Mouse (Mus musculus) adrenal gland, adult (tissue): ENCODE measurements around the gene Ripk3.
A peak's percentile ranks its signal among the peaks of the same experiment; 100 is the strongest.

Source experiments
- DNase-seq, 2 experiments: peaks; one replicate each; pipeline ENCODE4 v3.0.0; 2022 to 2023; ENCODE audit warnings: low spot score in 1 of 2; ENCODE audit not compliant: inconsistent age in 2 of 2

The Ripk3 gene

DNA sequence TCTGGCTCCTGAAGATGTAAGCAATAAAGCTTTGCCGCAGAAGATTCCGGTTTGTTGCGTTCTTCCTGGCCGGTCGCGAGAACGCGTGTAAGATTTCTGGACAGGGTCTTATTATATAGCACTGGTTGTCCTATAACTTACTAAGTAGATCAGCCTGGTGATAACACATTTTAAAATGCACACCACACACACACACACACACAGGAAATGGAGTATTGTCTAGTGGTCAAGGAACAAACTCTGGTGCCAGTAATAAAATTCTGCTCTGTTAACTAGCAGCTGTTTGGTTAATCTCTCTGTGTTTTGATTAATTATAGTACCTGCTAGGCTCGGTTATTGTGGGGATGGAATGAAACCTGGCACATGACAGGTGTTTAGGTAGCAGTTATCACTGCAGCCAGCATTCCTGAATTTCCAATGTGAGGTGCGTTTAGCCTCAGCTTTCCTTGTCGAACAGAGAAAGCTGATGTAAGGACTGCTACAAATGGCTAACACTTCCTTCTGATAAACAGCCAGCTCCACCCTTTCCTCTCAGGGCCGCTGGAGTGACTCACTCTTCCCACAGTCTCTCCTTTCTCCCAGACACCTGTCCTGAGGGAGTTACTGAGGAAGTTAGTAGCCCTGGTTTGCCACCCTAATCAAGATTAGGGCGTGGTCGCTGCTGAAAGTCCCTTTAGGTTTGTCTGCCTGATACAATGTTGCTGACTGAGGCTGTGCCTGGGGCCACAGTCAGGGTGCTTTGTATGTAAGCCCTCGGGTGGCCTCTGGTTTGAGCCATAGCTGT, 6.9 kb upstream of the Ripk3 start:
- DNase-seq: peak; percentile 3 to 37

DNA sequence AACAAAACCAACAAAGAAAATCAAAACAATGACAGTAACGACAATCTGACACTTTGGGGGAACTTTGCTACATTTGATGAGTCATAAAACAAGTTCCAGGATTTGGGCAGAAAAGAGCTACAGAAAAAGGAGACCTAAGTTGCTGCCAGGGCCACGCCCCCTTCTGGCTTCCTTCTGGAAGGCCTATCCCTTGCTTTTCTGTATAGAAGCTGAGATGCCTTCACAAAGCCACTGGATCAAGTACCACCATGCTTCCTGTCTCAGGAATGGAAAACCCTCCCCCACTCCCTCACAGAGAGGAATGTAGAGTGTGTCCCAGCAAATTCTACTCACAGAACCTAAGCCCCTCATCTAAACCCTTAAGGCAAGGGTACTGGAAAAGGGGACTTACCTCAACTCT, 5.3 kb upstream of the Ripk3 start:
- peak in 1 of 2 experiments; percentile 33 for DNase-seq

DNA sequence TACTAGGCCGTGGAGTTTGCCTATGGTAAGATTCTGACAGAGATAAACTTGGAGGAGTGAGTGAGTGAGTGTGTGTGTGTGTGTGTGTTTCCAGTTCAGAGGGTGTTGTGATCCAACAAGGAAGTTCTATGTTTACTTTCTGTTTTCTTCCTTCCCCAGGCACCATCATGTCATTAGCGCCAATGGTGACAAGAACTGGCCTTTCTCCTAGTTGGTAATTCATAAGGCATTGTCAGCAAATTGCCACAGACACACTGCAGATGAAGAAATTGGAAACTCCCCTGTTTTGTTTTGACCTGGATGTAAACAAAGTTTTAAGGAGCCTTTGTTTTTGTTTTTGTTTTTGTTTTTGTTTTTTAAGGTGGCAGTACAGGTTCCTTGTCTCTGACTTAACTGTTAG, 4.8 kb upstream of the Ripk3 start:
- peak in 1 of 2 experiments; percentile 14 for DNase-seq

DNA sequence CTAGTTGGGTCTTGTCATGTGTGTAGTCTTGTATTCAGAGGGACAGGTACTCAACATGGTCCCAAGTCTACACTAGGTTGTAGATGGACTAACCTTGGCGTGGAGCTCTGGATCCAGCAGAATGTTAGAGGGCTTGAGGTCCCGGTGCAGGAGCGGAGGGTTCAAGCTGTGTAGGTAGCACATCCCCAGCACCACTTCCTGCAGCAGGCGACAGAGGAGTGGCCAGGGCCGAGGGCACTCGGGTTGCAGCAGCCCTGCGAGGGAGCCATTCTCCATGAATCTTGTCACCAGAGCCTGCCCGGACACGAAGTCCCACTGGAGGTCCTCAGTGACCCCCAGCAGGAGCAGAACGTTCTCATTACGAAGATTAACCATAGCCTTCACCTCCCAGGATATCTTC, 934 bp downstream of the Ripk3 start:
- DNase-seq: peak in 1 of 2 experiments; percentile 21

DNA sequence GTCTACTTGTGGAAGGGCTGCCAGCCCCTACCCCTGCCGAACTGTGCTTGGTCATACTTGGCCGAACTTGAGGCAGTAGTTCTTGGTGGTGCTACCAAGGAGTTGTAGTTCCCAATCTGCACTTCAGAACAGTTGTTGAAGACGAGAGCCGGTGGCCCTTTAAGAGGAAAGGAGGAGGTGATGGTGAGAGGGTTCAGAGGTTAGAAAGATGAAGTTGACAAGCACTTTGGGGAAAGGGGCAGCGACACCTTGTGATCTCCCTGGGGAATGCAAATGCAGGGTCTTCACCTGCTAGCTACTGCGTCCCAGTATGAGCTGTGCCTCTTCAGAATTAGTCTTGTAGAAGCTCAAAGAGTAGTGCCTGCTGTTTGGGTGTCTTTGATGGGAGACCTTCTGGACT, 3.5 kb downstream of the Ripk3 start:
- DNase-seq: peak in 1 of 2 experiments; percentile 2

DNA sequence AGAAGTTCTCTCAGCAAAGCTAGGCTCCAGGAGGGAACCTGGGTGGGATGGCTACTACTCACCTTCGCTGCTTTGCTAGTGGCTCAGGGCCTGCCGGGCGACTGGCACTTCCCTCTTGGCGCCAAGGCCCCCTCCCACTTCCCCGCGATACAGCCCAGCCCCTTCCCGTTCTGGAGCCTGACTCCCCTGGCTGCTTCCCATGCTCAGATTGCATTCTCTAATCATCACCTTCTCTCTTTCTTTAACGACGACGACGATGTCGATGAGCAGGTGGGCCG, 4.8 kb downstream of the Ripk3 start, which contains the start of gene Adcy4:
Adcy4 (minus strand) TSS at position 138 of the 278 bp plus-strand sequence.
- peak; percentile 16 to 33 for DNase-seq

DNA sequence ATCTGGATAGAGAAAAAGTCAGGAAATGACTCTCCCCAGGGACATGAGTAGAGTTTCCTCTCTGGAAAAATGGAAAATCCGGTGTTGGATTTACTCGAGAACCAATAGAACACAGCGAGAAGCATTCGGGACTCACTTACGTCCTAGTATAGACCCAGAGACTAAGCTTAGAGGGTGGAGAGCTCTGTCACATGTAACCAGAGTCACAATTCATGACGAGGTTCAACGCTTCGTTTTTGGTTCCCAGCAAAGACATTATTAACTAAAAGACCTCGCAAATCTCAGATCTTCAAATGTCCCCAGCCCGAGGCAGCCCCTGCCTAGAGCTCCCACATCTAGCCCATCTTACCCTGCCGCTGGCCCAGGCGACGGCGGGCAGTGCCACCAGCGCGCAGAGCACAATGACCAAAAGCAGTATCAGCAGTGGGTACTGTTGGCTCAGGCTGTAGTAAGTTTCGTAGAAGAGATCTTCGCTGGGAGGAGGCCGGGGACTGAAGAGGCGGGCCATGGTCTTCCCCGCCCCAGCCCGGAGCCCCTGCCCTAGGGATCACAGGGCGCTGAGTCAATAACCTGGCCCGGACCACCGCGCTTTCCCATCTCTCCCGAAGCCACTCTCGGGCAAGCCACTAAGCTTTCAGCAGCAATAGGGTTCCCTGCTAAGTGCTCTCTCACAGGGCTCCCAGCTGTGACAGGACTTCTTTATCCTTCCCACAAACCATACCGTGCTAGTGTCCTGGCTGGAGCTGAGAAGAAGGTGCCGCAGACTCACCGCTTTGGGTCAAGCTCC, 5.3 kb downstream of the Ripk3 start:
- peak; percentile 6 to 64 for DNase-seq

DNA sequence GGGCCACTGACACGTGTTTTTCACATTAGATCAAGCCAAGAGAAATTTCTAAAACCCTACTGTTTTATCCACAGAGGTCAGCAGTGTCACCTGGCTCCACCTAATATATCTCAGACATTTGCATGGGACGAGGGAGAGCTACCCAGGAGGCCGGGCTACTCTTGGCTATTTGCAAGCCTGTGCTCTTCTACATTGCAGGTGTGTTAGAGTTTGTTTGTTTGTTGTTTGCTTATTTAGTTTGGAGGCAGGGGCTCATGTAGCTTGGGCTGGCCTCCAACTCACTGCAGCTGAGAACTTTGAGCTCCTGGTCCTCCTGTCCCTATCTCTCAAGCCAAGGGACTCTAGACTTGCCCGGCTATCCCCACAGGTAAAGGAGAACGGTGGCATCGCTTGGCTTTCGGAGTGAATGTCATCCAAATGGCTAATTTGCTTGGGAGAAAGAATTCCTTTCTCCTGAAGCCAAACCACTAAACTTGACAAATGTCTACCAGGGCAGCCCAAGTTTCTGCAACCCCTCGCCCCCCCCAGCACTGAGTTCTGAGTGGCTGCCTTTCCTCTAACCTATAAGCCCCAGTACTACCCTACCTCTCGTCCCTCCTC, 6.2 kb downstream of the Ripk3 start:
- peak; percentile 6 to 18 for DNase-seq

DNA sequence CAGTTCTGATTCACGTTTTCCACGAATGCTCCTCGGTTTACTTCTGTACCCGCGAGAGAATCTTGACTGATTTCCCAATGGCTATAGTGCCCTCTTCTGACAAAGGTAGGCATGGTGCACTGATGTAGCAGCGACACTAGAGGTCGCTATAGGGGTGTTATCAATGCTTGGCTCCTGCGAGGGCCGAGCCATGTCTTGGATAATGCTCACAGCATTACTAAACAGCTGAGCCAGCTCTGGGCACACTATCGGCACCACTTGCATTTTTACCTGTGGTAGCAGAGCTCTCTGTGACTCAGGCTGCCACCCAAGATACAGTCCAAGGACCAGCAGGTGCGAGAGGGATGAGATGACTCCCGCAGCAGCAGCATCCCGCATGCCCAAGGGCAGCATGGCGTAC, 7.4 kb downstream of the Ripk3 start:
- peak; percentile 68 to 89 for DNase-seq

DNA sequence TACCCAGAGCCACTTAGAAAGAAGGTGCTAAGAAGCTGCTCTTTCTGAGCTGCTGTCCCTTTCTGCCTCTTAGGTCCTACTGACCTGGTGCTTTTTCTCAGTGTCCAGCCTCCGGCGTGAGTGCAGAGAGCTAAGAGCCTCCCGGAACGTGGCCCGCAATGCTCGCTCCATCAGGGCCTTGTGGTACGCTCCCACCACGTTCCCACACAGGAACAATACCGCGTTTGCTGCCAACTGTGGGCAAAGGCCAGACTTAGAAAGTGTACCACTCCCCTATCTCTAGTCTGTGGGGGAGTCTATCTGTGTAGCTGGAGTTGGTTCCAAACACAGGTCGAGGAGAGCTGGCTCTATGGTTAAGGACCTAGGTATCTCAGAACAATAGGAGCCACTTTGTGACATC, 7.9 kb downstream of the Ripk3 start:
- DNase-seq: peak in 1 of 2 experiments; percentile 6

DNA sequence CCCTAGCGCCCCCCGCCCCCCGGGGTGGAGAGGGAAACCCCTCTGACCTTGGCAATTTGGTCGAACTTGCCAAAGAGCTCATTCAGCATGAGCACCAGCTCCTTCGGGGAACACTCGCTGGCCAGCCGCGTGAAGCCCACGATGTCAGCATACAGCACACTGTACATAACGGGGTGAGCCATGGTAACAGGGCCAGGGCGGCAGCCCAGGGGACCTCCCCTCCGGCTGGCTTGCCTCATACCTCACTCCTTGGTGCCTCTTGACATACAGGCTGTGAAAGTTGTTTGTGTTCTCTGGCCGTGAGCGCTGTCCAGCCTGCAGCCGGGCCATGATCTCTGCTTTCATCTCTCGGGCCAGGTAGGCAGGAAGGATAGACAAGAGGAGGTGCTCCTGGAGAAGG, 9.0 kb downstream of the Ripk3 start:
- DNase-seq: peak; percentile 3 to 19

DNA sequence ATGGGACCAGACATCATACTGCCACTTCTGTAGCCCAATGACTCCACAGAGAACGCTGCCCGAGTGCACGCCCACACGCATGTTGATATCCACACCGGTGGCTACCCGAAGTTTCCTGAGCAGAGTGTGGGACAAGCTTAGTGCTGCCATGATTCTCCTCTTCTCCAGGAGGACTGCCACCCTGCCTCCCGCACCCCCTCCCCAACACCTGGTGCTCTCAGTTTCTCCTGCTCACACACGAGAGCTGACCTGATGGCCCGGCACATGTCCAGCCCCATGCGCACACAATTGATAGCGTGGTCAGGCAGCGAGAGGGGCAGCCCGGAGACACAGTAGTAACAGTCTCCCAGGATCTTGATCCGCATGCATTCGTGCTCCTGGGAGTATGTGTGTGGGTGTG, 10.0 kb downstream of the Ripk3 start:
- DNase-seq: peak; percentile 3 to 15

DNA sequence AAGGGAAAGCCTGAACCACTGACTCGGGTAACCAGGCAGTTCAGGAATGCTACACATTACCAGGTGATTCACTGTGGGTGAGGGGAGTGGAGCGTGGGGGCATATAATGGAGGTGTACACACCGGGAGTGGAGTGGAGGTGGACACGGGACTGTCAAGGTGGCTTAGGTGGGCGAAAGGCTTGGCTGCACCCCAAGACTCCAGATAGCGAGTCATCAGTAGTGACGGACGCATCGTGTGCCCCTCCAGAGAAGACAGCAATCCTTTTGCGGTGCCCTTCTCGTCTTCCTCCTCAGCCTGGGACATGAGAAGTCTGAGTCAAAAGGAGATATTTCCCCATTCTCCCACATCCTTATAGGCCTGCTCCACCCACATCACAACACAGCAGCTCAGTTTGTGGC, 10.9 kb downstream of the Ripk3 start:
- peak; percentile 2 to 16 for DNase-seq

DNA sequence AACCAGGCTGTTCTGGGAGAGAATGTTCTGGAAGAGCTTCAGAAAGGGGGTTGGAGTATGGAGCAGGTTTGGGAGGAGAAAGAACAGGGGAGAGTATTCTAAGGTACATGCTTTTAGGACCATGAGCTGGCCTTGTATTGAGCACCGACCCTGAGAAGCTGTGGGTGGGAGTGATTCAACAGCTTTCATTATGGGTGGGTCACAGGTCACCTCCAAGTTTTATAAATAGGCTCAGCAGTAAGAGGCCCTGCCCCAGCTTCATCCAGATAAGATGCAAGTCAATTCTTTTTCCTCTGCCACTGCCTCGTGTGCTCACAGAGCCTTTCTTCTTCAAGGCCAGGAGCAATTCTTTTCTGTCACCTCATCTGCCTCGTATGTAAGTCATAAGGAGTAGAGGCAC, 11.5 kb downstream of the Ripk3 start:
- peak; percentile 0 to 15 for DNase-seq

DNA sequence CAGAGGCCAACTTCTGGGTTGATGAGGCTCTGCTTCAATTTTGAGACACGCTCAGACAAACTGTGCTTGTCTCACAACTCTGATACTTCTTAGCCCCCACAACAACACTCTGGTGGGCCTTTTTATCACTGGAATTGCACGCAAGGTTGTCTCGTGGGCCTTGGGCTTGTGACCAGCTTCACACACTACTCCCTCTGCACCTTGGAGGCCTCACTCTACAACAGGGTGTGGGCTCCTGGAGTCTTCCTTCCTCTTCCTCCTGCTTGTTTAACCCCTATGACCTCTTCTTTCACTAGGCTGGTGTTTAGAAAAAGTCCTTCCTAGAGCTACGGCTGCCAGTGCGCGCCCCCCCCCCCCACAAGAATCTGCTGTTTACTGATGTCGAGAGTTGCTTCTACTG, 12.0 kb downstream of the Ripk3 start:
- peak; percentile 2 to 15 for DNase-seq

DNA sequence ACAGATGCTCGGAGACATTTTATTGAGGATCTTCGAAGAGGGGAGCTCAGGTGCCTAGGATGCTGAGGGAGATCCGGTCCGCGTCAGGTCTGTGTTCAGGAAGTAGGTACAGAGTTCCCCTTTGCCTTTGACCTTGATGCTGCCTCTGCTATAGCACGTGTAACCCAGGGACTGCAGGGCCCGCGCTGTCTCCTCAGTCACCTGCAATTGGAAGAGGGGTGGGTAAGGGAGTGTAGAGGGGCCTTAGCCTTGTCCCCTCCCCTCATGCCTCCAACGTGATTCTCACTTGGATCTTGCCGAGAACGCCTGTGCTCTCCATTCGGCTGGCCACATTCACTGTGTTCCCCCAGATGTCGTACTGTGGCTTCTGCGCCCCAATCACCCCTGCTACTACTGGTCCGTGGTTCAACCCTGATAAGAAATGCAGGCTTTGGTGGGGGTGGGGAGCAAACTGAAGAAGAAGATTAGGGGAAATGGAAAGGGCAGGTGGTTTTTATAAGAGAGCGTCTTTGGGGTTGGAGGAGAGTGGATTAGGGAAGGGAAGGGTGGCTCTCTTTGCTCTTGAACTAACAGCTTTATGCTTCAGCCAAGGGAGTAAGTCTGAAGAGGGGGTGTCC, 19.5 kb downstream of the Ripk3 start:
- no peak for DNase-seq

DNA sequence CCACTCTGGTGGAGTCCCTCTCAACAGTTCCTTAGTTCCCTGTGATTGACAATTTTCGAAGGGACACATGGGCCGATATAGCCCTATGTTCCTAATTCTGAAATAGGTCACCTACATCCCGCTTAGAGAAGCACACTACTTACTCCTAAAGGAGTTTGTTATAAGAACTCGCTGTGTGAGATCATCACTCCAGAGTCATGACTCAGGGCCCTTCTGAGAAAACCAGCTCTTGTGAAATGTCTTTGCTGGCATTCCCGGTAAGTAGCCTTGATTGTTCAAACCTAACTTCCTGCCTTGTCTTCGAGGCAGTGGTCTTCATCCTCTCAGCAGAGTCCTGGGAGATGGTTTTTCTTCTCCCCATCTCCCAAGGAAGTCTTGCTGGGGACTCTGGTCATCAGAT, 20.1 kb downstream of the Ripk3 start:
- peak in 1 of 2 experiments; percentile 86 for DNase-seq

DNA sequence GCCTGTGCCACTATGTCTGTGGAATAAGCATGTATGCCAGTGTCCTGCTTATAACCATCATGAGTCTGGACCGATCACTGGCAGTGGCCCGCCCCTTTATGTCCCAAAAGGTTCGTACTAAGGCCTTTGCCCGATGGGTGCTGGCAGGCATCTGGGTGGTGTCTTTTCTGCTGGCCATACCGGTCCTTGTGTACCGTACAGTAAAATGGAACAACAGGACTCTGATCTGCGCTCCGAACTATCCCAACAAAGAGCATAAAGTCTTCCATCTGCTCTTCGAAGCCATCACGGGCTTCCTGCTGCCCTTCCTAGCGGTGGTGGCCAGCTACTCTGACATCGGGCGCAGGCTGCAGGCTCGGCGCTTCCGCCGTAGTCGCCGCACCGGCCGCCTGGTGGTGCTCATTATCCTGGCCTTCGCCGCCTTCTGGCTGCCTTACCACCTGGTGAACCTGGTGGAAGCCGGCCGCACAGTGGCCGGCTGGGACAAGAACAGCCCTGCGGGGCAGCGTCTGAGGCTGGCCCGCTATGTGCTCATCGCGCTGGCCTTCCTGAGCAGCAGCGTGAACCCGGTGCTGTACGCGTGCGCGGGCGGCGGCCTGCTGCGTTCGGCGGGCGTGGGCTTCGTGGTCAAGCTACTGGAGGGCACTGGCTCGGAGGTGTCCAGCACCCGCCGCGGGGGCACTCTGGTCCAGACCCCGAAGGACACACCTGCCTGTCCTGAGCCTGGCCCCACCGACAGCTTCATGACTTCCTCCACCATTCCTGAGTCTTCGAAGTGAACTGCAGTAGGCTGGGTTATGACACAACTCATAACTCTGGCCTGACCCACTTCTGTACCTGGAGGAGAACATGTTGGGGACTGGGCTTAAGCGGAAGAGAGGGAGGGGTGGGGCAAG, 20.9 kb downstream of the Ripk3 start:
- DNase-seq: peak; percentile 57 to 84

DNA sequence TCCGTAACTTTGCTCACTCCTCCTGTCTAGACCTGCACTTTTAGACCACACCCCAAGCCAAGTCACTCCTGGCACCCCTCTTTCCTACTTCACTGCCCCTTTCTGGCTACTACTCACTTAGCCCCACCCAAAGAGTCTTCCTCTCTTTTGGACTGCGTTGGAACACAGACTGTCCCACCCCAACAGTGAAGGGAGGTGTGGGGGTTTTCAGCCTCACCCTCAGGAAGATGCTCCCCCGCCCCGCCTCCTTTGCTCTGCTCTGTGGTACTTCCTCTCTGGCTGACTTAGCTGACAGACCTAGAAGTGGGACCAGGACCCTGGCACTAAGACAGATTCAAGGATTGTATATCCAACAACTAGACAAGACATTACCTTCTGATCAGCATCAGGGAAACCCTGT, 23.0 kb downstream of the Ripk3 start, which contains the start of gene Ltb4r1:
Ltb4r1 (plus strand) TSS at position 267 of the 400 bp plus-strand sequence.
- DNase-seq: no peak

DNA sequence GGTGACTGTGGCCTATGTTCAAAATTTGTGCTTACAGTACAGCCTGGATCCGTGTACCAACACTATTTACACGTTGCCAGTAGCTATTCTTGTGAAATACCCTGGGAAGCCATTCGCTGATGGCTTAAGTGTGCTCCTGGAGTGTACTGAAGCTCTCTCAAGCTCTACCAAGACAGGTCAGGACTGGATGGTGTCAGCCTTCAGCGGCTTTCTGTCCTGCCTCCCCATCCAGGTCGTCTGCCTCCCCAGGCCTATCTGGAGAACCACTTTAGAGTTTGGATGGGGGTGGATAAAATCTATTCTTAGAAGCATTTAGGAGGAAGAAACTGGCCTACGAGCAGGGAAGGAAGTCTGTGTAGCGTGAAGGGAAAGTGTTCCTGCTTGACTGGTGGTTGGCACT, 25.5 kb downstream of the Ripk3 start:
- no peak for DNase-seq
